Mouse (Mus musculus) liver, adult (tissue): ENCODE measurements around the gene Vsx2.
A peak's percentile ranks its signal among the peaks of the same experiment; 100 is the strongest.

Source experiments
- GATA4 ChIP-seq: IDR thresholded peaks from 2 replicates; pipeline ENCODE4 v1.6.1; 2014; ENCODE audit warnings: mild to moderate bottlenecking, low read length; ENCODE audit not compliant: insufficient replicate concordance

Gene Vsx2

GRCm38 (mm10) chr12:84612518-84612917 lies 43.0 kb downstream of the Vsx2 start:
- no peak for TF ChIP-seq GATA4

- no peak for TF ChIP-seq GATA4
Measured at GRCm38 (mm10) chr12:84614001-84614400, 44.4 kb downstream of the Vsx2 start.

- TF ChIP-seq GATA4: no peak
Measured at GRCm38 (mm10) chr12:84614524-84614923, 45.0 kb downstream of the Vsx2 start.

- TF ChIP-seq GATA4: peak; percentile 50; the same call in 1 of the 2 replicates
Measured at GRCm38 (mm10) chr12:84616977-84617630, 47.5 kb downstream of the Vsx2 start, which contains the start of gene Abcd4. Gene Abcd4, minus strand, starts transcription at chr12:84617413.

- TF ChIP-seq GATA4: no peak
Measured at GRCm38 (mm10) chr12:84617663-84618062, 48.1 kb downstream of the Vsx2 start.

- no peak for TF ChIP-seq GATA4
Measured at GRCm38 (mm10) chr12:84620975-84621374, 51.4 kb downstream of the Vsx2 start.

- TF ChIP-seq GATA4: no peak
Measured at GRCm38 (mm10) chr12:84624601-84625000, 55.0 kb downstream of the Vsx2 start.

GRCm38 (mm10) chr12:84625116-84625515 lies 55.6 kb downstream of the Vsx2 start:
- no peak for TF ChIP-seq GATA4

- TF ChIP-seq GATA4: no peak
Measured at GRCm38 (mm10) chr12:84631867-84632266, 62.3 kb downstream of the Vsx2 start.

GRCm38 (mm10) chr12:84640253-84640652 lies 70.7 kb downstream of the Vsx2 start:
- TF ChIP-seq GATA4: no peak

- TF ChIP-seq GATA4: no peak
Measured at GRCm38 (mm10) chr12:84640654-84641053, 71.1 kb downstream of the Vsx2 start, which contains the start of gene Vrtn. Gene Vrtn, plus strand, starts transcription at chr12:84641019.
